Mouse (Mus musculus) midbrain, embryonic 16.5 days (tissue): Measurements from ENCODE around the gene S100a7a. TPM values are rescaled to one million over a fixed set of nuclear protein-coding genes. Genes with fewer than 3 reads are reported as not detected.
A peak's percentile ranks its signal among the peaks of the same experiment; 100 is the strongest.

Experiments used
- ATAC-seq: fragments of 200-750 bp; cut with Nextera tagmentation; 2 replicates; pipeline ENCODE4 v1.8.0; 2017; ENCODE audit warnings: moderate TSS enrichment
- H3K27ac ChIP-seq: fragments of 300-500 bp; sonication (generic); 2 replicates; pipeline ENCODE4 v1.5.1; 2014; ENCODE audit warnings: mild to moderate bottlenecking, low read length, mixed read lengths
- H3K27me3 ChIP-seq: fragments of 300-500 bp; sonication (generic); 2 replicates; pipeline ENCODE4 v1.6.1; 2014; ENCODE audit warnings: low read depth, low read length, mixed read lengths; ENCODE audit not compliant: control insufficient read depth, insufficient read depth
- H3K36me3 ChIP-seq: fragments of 300-500 bp; sonication (generic); 2 replicates; pipeline ENCODE4 v1.6.1; 2014; ENCODE audit warnings: mild to moderate bottlenecking, low read length, moderate library complexity, mixed read lengths; ENCODE audit not compliant: control insufficient read depth, insufficient read depth
- H3K4me1 ChIP-seq: fragments of 300-500 bp; sonication (generic); 2 replicates; pipeline ENCODE4 v1.6.1; 2014; ENCODE audit warnings: mild to moderate bottlenecking, low read length, mixed read lengths; ENCODE audit not compliant: control insufficient read depth, insufficient read depth
- H3K4me2 ChIP-seq: fragments of 300-500 bp; sonication (generic); 2 replicates; pipeline ENCODE4 v1.6.1; 2014; ENCODE audit warnings: mild to moderate bottlenecking, low read length, mixed read lengths
- H3K4me3 ChIP-seq: fragments of 300-500 bp; sonication (generic); 2 replicates; pipeline ENCODE4 v1.5.1; 2014; ENCODE audit warnings: low read depth, mild to moderate bottlenecking, low read length, moderate library complexity, mixed read lengths
- H3K9ac ChIP-seq: fragments of 300-500 bp; sonication (generic); 2 replicates; pipeline ENCODE4 v1.6.1; 2014; ENCODE audit warnings: low read depth, low read length, mixed read lengths
- H3K9me3 ChIP-seq: fragments of 300-500 bp; sonication (generic); replicated peaks from 2 replicates; pipeline ENCODE4 v1.6.1; 2014; ENCODE audit warnings: mild to moderate bottlenecking, low read length, mixed read lengths; ENCODE audit not compliant: control insufficient read depth, poor library complexity, severe bottlenecking
- WGBS: fragments of 180-500 bp; shearing (Covaris S2); extraction: QIAGEN DNeasy Blood & Tissue Kit; methylation state at CpG from one replicate; pipeline ENCODE4 v1.1.7; 2014; 5-methylcytosine and 5-hydroxymethylcytosine counted together
- polyA plus RNA-seq: library from polyadenylated mRNA; unstranded; fragments of >200 nt; fragmentation: Nextera tagmentation; extraction: Ambion mirVana; gene quantifications from 2 replicates; pipeline ENCODE4 v1.2.1, GENCODE M21; 2015

The S100a7a gene
- polyA plus RNA-seq, 1 experiment from 2014 or later = not detected

- ATAC-seq = no peak
- H3K4me2 ChIP-seq = no peak overlapping the region
- H3K36me3 ChIP-seq = no peaks in the 10 kb centered on the region
- H3K9ac ChIP-seq = no peak overlapping the region
- H3K9me3 ChIP-seq = no peaks in the 10 kb centered on the region
- 55% methylated on average over 7 of the region's 7 CpGs for WGBS
- no peaks in the 10 kb centered on the region; the same call in 1 of the 2 replicates for H3K27me3 ChIP-seq
- no peak overlapping the region for H3K27ac ChIP-seq
- no peak overlapping the region for H3K4me3 ChIP-seq
- no peaks in the 10 kb centered on the region for H3K4me1 ChIP-seq
These were observed 14.2 kb upstream of the S100a7a start for GRCm38 (mm10) chr3:90639511-90640154.

DNA sequence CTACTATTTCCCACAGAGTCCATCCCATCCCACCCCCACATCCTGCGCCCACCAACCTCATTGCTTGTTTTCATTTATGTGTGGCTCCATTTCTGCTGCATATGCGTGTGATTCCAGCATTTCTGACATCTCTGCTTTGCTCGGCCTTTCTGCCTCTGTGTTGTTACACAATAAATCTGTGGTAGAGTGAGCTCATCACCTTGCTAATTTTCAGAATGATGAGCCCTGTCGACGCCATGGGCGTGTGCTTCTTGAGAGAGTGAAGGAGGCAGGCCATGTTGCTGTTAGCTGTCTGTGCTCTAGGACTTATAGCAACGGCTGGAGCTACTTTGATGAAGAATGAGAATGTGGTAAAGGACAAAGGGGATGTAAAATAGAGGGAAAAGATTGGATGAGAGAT, 12.8 kb upstream of the S100a7a start:
- H3K4me2 ChIP-seq = no peak overlapping the region
- H3K27ac ChIP-seq = no peak overlapping the region
- no peak overlapping the region for H3K4me3 ChIP-seq
- 88% methylated on average over 7 of the region's 7 CpGs for WGBS
- H3K9me3 ChIP-seq = no peaks in the 10 kb centered on the region
- H3K4me1 ChIP-seq = no peaks in the 10 kb centered on the region
- ATAC-seq = no peak
- no peak overlapping the region for H3K9ac ChIP-seq
- H3K27me3 ChIP-seq = no peaks in the 10 kb centered on the region; the same call in 1 of the 2 replicates
- no peaks in the 10 kb centered on the region for H3K36me3 ChIP-seq

DNA sequence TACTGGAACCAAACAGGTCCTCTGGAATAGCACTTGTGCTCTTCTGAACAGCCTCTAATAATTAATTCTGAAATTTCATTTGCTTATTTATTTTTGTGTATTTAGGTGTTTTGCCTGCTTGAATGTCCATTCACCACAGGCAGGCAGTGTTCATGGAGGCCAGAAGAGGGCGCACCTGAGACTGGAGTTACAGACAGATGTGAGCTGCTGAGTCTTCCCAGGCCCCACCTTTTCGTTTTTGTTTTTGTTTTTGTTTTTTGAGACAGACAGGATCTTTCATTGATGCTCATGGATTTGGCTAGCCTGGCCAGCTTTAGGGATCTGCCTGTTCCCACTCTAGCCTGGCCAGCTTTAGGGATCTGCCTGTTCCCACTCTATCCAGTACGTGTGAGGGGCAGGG, 9.6 kb upstream of the S100a7a start:
- Histone ChIP-seq H3K9ac (no peak overlapping the region), H3K27ac (no peak overlapping the region), H3K4me3 (no peak overlapping the region), H3K4me1 (no peaks in the 10 kb centered on the region), H3K9me3 (no peaks in the 10 kb centered on the region), H3K36me3 (no peaks in the 10 kb centered on the region), H3K4me2 (no peak overlapping the region), H3K27me3 (no peaks in the 10 kb centered on the region)
- 53% methylated on average over 3 of the region's 3 CpGs for WGBS
- no peak for ATAC-seq

- WGBS = 97% methylated on average over 1 of the region's 1 CpGs
- no peaks in the 10 kb centered on the region for H3K9me3 ChIP-seq
- no peak overlapping the region for H3K27ac ChIP-seq
- ATAC-seq = no peak
- H3K27me3 ChIP-seq = no peaks in the 10 kb centered on the region
- H3K36me3 ChIP-seq = no peaks in the 10 kb centered on the region
- H3K9ac ChIP-seq = no peak overlapping the region
- H3K4me1 ChIP-seq = no peaks in the 10 kb centered on the region
- no peak overlapping the region for H3K4me3 ChIP-seq
- no peak overlapping the region for H3K4me2 ChIP-seq
These were observed 6.5 kb upstream of the S100a7a start for GRCm38 (mm10) chr3:90647291-90647690.

- ATAC-seq = no peak
- Histone ChIP-seq H3K36me3 (no peaks in the 10 kb centered on the region), H3K27ac (no peak overlapping the region), H3K27me3 (no peaks in the 10 kb centered on the region), H3K4me2 (no peak overlapping the region), H3K4me1 (no peaks in the 10 kb centered on the region), H3K4me3 (no peak overlapping the region), H3K9ac (no peak overlapping the region), H3K9me3 (no peaks in the 10 kb centered on the region)
These were observed 4.8 kb upstream of the S100a7a start for GRCm38 (mm10) chr3:90648981-90649380.

DNA sequence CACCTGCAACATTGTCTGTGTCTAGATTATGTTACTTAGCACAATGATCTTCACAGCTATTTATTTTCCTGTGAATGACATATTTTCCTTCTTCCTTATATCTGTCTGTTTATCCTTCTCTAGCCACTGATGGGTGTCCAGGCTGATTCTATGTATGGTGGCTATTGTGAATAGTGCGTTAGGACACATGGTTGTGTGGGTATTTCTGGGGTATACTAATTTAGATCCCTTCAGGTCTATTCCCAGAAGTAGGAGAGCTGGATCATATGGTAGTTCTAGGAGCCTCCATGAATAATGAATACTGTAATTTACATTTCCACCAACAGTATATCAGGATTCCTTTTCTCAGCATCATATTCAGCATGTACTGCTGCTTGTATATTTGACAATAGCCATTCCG, 4.0 kb upstream of the S100a7a start:
- 96% methylated on average over 2 of the region's 2 CpGs for WGBS
- no peaks in the 10 kb centered on the region for H3K4me1 ChIP-seq
- H3K27me3 ChIP-seq = no peaks in the 10 kb centered on the region
- no peaks in the 10 kb centered on the region for H3K9me3 ChIP-seq
- H3K27ac ChIP-seq = no peak overlapping the region
- no peak overlapping the region for H3K9ac ChIP-seq
- H3K36me3 ChIP-seq = no peaks in the 10 kb centered on the region
- H3K4me3 ChIP-seq = no peak overlapping the region
- no peak overlapping the region for H3K4me2 ChIP-seq
- no peak for ATAC-seq

GRCm38 (mm10) chr3:90652878-90653508, 824 bp upstream of the S100a7a start:
- no peak overlapping the region for H3K4me3 ChIP-seq
- no peak overlapping the region for H3K4me2 ChIP-seq
- H3K9ac ChIP-seq = no peak overlapping the region
- H3K4me1 ChIP-seq = no peaks in the 10 kb centered on the region
- H3K36me3 ChIP-seq = no peaks in the 10 kb centered on the region
- no peaks in the 10 kb centered on the region for H3K9me3 ChIP-seq
- WGBS = 32% methylated on average over 5 of the region's 5 CpGs
- H3K27ac ChIP-seq = no peak overlapping the region
- H3K27me3 ChIP-seq = no peaks in the 10 kb centered on the region
- ATAC-seq = peak; percentile 91

DNA sequence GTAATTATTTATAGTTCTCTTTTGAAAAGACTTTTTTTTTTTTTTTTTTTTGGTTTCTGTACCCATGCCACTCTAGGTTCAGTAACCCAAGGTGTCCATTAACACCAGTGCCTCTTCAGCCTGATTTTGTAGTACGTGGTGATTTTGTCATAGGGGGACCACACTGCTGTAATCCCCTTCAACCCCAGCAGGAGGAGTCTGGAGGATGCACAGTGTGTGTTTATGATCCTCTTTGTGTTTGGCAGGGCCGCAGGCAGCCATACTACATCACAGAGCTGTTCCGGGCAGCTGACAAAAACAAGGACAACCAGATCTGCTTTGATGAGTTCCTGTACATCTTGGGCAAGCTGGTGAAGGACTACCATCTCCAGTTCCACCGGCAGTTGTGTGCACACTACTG, 3.6 kb downstream of the S100a7a start:
- ATAC-seq = no peak
- Histone ChIP-seq H3K27me3 (no peaks in the 10 kb centered on the region), H3K27ac (no peak overlapping the region), H3K9ac (no peak overlapping the region), H3K36me3 (no peaks in the 10 kb centered on the region), H3K9me3 (no peaks in the 10 kb centered on the region), H3K4me3 (no peak overlapping the region), H3K4me2 (no peak overlapping the region), H3K4me1 (no peaks in the 10 kb centered on the region)
- WGBS = 79% methylated on average over 4 of the region's 4 CpGs

GRCm38 (mm10) chr3:90659364-90660044, 5.7 kb downstream of the S100a7a start:
- Histone ChIP-seq H3K4me3 (no peak overlapping the region), H3K36me3 (no peaks in the 10 kb centered on the region), H3K4me2 (no peak overlapping the region), H3K9ac (no peak overlapping the region), H3K27ac (no peak overlapping the region), H3K27me3 (no peaks in the 10 kb centered on the region), H3K4me1 (no peaks in the 10 kb centered on the region), H3K9me3 (no peaks in the 10 kb centered on the region)
- no peak for ATAC-seq
